Mouse (Mus musculus): ENCODE data around the gene Anapc11. TPM values are rescaled to one million over a fixed set of nuclear protein-coding genes. Genes with fewer than 3 reads are reported as not detected.

Anapc11 gene
- polyA plus RNA-seq, 1 experiment from 2014 or later, result 170 TPM

DNA sequence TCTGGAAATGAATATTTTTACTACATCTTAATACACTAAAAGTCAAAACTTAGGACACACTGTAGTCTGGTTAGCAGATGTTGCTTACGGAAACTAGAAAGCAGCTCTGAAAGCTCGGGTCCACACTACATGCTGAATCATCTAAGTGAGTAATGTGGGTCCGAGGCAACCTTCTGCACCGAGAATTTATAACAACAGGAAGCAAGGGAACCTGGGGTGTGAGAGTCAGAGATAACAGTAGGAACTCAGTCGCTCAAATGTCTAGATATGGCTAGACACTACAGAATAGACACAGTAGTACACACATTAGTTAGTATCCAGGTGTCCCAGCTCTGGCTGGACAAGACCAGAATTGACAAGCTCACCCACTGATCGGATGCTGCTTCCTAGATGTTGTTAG is 9.7 kb upstream of the Anapc11 start:
- no peaks in the 10 kb centered on the region; the same call in 1 of the 2 replicates for H3K9me3 ChIP-seq (replicated peaks)
- no peaks in the 10 kb centered on the region for H3K27me3 ChIP-seq
- no peak overlapping the region for H3K4me2 ChIP-seq (replicated peaks)
- no peaks in the 10 kb centered on the region for H3K4me1 ChIP-seq
- H3K36me3 ChIP-seq, result peaks cover 84% of the 10 kb centered on the region
- no peak overlapping the region for H3K9ac ChIP-seq
- H3K27ac ChIP-seq, result no peak overlapping the region
- 97% methylated on average over 6 of the region's 6 CpGs for WGBS
- H3K4me3 ChIP-seq, result no peak overlapping the region
- no peak for ATAC-seq (ENCODE audit: low FRiP score)

DNA sequence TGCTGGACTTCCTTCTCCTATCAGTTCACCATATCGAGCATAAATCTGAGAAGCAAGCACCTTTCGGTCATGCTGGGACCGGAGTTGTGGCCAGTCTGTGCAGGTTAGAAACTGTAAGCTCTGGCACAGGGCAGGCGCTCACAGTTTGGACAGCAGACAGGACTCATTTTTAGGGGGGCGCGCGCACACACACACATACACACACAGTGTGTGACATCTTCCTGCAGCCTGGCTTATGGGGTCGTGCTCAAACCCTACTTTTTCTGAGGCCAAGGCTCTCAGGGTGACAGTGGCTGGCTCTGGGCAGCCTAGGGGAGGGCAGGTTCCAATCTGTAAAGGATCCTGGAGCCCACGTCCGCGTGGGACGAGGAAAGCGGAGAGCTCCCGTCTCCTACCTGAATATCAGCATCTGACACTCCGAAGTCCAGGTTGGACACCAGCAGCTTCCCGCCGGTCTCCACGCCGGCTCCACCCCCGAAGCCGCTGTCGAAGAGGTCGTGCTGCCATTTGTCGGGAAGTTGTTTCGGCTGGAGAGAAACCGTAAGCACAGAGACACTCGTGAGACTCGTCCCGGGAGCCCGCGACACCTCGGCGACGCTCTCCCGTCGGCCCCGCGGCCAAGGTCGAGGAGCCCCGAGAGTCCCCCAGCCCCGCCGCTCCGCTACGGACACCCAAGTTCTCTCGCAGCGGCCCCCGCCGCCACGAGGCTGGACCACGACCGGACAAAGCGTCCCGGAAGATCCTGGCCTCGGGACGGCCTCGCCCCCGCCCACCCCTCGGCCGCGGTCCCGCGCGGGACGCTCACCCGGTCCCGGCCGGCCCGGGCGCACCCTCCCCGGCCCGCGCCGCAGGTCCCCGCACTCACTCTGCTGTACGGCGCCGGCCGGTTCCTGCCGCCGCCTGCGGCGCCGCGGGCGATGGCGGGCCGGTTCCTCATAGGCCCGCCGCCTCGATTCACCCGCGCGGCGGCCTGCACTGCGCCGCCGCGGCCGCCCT is 683 bp upstream of the Anapc11 start:
- H3K4me1 ChIP-seq, result peaks cover 21% of the 10 kb centered on the region
- peaks cover 52% of the 10 kb centered on the region for H3K36me3 ChIP-seq
- ATAC-seq (ENCODE audit: low FRiP score), result peak; percentile 81
- peak overlapping the region; percentile 91 for H3K27ac ChIP-seq
- H3K4me3 ChIP-seq, result peak overlapping the region; percentile 83
- no peaks in the 10 kb centered on the region for H3K27me3 ChIP-seq
- H3K9me3 ChIP-seq (replicated peaks), result no peaks in the 10 kb centered on the region
- H3K9ac ChIP-seq, result peak overlapping the region; percentile 93
- 4% methylated on average over 96 of the region's 99 CpGs for WGBS
- peak overlapping the region; percentile 96 for H3K4me2 ChIP-seq (replicated peaks)

DNA sequence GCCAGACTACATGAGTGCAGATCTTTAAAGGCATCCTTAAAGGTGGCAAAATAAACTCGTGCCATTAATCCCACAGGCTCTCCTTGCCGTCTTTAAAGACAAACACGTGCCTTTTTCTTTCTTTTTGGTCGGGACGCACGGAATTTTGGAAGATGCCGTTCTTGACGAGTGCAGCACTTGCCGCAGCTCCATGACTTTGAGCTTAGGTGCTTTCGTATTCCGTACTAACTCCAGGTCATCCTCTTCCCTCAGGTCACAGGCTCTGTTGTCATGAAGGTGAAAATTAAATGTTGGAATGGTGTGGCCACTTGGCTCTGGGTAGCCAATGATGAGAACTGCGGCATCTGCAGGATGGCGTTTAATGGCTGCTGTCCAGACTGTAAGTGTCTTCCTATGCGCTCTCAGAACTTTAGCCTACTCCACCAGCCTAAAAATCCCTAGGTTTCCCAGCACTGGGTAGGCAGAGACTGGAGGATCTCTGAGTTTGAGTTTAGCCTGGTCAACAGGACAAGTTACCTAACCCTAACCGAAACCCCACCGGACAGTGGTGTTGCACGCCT is 849 bp downstream of the Anapc11 start:
- peaks cover 21% of the 10 kb centered on the region for H3K4me1 ChIP-seq
- no peaks in the 10 kb centered on the region for H3K9me3 ChIP-seq (replicated peaks)
- peak overlapping the region; percentile 91 for H3K27ac ChIP-seq
- H3K9ac ChIP-seq, result peak overlapping the region; percentile 93
- peak overlapping the region; percentile 96 for H3K4me2 ChIP-seq (replicated peaks)
- no peaks in the 10 kb centered on the region for H3K27me3 ChIP-seq
- peak overlapping the region; percentile 83 for H3K4me3 ChIP-seq
- WGBS, result 44% methylated on average over 17 of the region's 17 CpGs
- ATAC-seq (ENCODE audit: low FRiP score), result no peak
- peaks cover 52% of the 10 kb centered on the region for H3K36me3 ChIP-seq

GRCm38 (mm10) chr11:120600716-120601115 is 2.5 kb downstream of the Anapc11 start:
- Histone ChIP-seq H3K9me3 (replicated peaks) (no peaks in the 10 kb centered on the region), H3K4me2 (replicated peaks) (no peak overlapping the region), H3K9ac (no peak overlapping the region), H3K27ac (no peak overlapping the region), H3K36me3 (peaks cover 55% of the 10 kb centered on the region), H3K4me3 (no peak overlapping the region), H3K27me3 (no peaks in the 10 kb centered on the region), H3K4me1 (peaks cover 21% of the 10 kb centered on the region)
- no peak for ATAC-seq (ENCODE audit: low FRiP score)
- 98% methylated on average over 3 of the region's 3 CpGs for WGBS

GRCm38 (mm10) chr11:120603545-120603944 is 5.3 kb downstream of the Anapc11 start:
- ATAC-seq (ENCODE audit: low FRiP score), result no peak
- Histone ChIP-seq H3K4me3 (no peak overlapping the region), H3K27me3 (peaks cover 12% of the 10 kb centered on the region), H3K4me1 (peaks cover 13% of the 10 kb centered on the region), H3K9me3 (replicated peaks) (no peaks in the 10 kb centered on the region), H3K4me2 (replicated peaks) (no peak overlapping the region), H3K36me3 (peaks cover 60% of the 10 kb centered on the region), H3K9ac (no peak overlapping the region), H3K27ac (no peak overlapping the region)
- 88% methylated on average over 2 of the region's 2 CpGs for WGBS

GRCm38 (mm10) chr11:120605667-120606066 is 7.4 kb downstream of the Anapc11 start:
- H3K27ac ChIP-seq, result no peak overlapping the region

GRCm38 (mm10) chr11:120606764-120607163 is 8.5 kb downstream of the Anapc11 start:
- Histone ChIP-seq H3K27me3 (peaks cover 26% of the 10 kb centered on the region), H3K4me1 (peaks cover 9% of the 10 kb centered on the region), H3K4me2 (replicated peaks) (no peak overlapping the region), H3K4me3 (no peak overlapping the region), H3K27ac (no peak overlapping the region), H3K9ac (no peak overlapping the region), H3K9me3 (replicated peaks) (no peaks in the 10 kb centered on the region), H3K36me3 (peaks cover 76% of the 10 kb centered on the region)
- WGBS, result 83% methylated on average over 4 of the region's 4 CpGs
- no peak for ATAC-seq (ENCODE audit: low FRiP score)

More at GRCm38 (mm10) chr11:120605667-120606066, 7.4 kb downstream of the Anapc11 start:
- 92% methylated on average over 7 of the region's 7 CpGs for WGBS
- Histone ChIP-seq H3K27me3 (peaks cover 26% of the 10 kb centered on the region), H3K4me1 (peaks cover 9% of the 10 kb centered on the region), H3K4me2 (replicated peaks) (no peak overlapping the region), H3K9ac (no peak overlapping the region), H3K4me3 (no peak overlapping the region), H3K36me3 (peaks cover 71% of the 10 kb centered on the region), H3K9me3 (replicated peaks) (no peaks in the 10 kb centered on the region)
- ATAC-seq (ENCODE audit: low FRiP score), result no peak

GRCm38 (mm10) chr11:120608241-120609034 is 10.2 kb downstream of the Anapc11 start, which contains the start of gene Npb:
Gene Npb, plus strand, starts transcription at chr11:120608477.
- Histone ChIP-seq H3K9me3 (replicated peaks) (no peaks in the 10 kb centered on the region), H3K4me1 (peaks cover 9% of the 10 kb centered on the region), H3K4me3 (peak within 1 kb of the TSS; percentile 13), H3K9ac (peak within 1 kb of the TSS; percentile 43; the same call in 1 of the 2 replicates), H3K27ac (no peak within 1 kb of the TSS), H3K36me3 (peaks cover 77% of the 10 kb centered on the region), H3K27me3 (peaks cover 26% of the 10 kb centered on the region), H3K4me2 (replicated peaks) (peak within 1 kb of the TSS; percentile 48)
- no peak for ATAC-seq (ENCODE audit: low FRiP score)
- WGBS, result 5% methylated on average over 45 of the region's 45 CpGs

DNA sequence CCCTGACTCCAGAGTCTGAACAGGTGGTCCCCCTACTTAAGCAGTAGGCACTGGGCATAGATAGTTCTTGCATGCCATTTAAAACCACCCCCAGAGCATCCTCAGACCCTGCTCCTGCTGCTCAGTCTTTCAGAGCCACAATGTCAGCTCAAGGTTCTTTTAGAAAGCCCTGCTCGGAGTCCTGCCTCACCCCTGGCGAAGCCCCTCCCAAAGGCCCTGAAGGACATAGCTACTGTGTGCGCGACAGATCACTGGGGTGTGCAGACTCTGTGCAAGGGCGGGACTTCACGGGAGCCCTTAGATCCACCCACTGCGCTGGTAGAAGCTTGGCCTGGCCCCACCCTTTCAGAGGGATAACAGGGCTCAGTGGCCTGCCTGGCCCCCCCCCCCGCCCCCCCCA is 11.0 kb downstream of the Anapc11 start:
- no peak for ATAC-seq (ENCODE audit: low FRiP score)
- no peak overlapping the region for H3K4me3 ChIP-seq
- WGBS, result 38% methylated on average over 8 of the region's 8 CpGs
- H3K27me3 ChIP-seq, result peaks cover 26% of the 10 kb centered on the region
- no peak overlapping the region for H3K9ac ChIP-seq
- peaks cover 9% of the 10 kb centered on the region for H3K4me1 ChIP-seq
- H3K9me3 ChIP-seq (replicated peaks), result no peaks in the 10 kb centered on the region
- peaks cover 72% of the 10 kb centered on the region for H3K36me3 ChIP-seq
- no peak overlapping the region for H3K27ac ChIP-seq
- no peak overlapping the region for H3K4me2 ChIP-seq (replicated peaks)

DNA sequence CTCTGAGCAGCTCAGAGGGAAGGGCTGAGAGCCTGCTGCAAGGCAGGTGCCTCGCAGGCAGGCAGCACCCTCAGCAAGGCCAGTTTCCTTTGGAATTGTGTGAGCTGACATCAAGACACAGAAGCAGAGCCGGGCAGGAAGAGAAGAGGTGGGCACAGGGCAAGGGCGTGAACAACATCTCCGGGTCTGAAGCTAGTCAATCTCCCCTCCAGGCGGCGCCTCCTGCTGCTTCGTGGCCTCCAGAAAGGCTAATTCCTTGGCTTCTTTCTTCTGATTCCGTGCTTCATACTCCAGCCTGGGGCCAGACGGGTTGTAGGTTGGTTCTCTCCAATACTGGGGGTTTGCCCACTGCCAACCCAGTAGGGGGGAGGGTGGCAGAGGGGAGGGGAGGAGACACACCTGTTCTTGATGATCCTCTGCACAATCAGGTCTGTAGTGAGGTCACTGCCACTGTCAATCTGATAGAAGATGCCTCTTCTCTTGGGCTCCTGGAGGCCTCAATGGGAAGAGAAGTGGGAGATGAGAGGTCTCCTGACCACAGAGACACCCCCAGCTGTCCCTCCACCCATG is 12.3 kb downstream of the Anapc11 start:
- 79% methylated on average over 9 of the region's 9 CpGs for WGBS
- H3K27me3 ChIP-seq, result peaks cover 26% of the 10 kb centered on the region
- no peak overlapping the region for H3K27ac ChIP-seq
- no peak for ATAC-seq (ENCODE audit: low FRiP score)
- no peak overlapping the region for H3K4me3 ChIP-seq
- H3K9ac ChIP-seq, result no peak overlapping the region
- H3K9me3 ChIP-seq (replicated peaks), result no peaks in the 10 kb centered on the region
- H3K36me3 ChIP-seq, result peaks cover 66% of the 10 kb centered on the region
- peaks cover 13% of the 10 kb centered on the region for H3K4me1 ChIP-seq
- no peak overlapping the region for H3K4me2 ChIP-seq (replicated peaks)

GRCm38 (mm10) chr11:120612763-120613162 is 14.5 kb downstream of the Anapc11 start:
- peaks cover 17% of the 10 kb centered on the region for H3K27me3 ChIP-seq
- peaks cover 27% of the 10 kb centered on the region for H3K4me1 ChIP-seq
- no peaks in the 10 kb centered on the region for H3K9me3 ChIP-seq (replicated peaks)
- no peak for ATAC-seq (ENCODE audit: low FRiP score)
- no peak overlapping the region for H3K27ac ChIP-seq
- no peak overlapping the region for H3K9ac ChIP-seq
- no peak overlapping the region for H3K4me3 ChIP-seq
- H3K36me3 ChIP-seq, result peaks cover 50% of the 10 kb centered on the region
- no peak overlapping the region for H3K4me2 ChIP-seq (replicated peaks)
- 43% methylated on average over 6 of the region's 6 CpGs for WGBS

Data from hindbrain, embryonic 12.5 days (tissue).